Mouse (Mus musculus): ENCODE data around the gene Hectd2. TPM values are rescaled to one million over a fixed set of nuclear protein-coding genes. Genes with fewer than 3 reads are reported as not detected.

Hectd2 gene
- polyA plus RNA-seq, 1 experiment: not detected

- Histone ChIP-seq H3K4me3 (ENCODE audit: insufficient read depth, low read depth, low read length) (peak overlapping the region; percentile 96), H3K27ac (ENCODE audit: insufficient read depth, low read depth, low read length) (peak overlapping the region; percentile 88), H3K4me1 (ENCODE audit: control insufficient read depth, insufficient read depth, low read length) (peaks cover 7% of the 10 kb centered on the region; the same call in 1 of the 2 replicates)
- WGBS: under 1% methylated on average over 53 of the region's 53 CpGs
- peak; percentile 17; the same call in 1 of the 2 replicates for TF ChIP-seq CTCF (IDR thresholded peaks at IDR 0.05; ENCODE audit: insufficient read depth, low read depth, low read length)
- no peak for TF ChIP-seq POLR2A (IDR thresholded peaks at IDR 0.05; ENCODE audit: insufficient read depth, low read depth, low read length)
Observed at GRCm38 (mm10) chr19:36554785-36555595, 551 bp downstream of the Hectd2 start.

GRCm38 (mm10) chr19:36559331-36559730 is 4.9 kb downstream of the Hectd2 start:
- Histone ChIP-seq H3K4me1 (ENCODE audit: control insufficient read depth, insufficient read depth, low read length) (peaks cover 2% of the 10 kb centered on the region; the same call in 1 of the 2 replicates), H3K4me3 (ENCODE audit: insufficient read depth, low read depth, low read length) (no peak overlapping the region), H3K27ac (ENCODE audit: insufficient read depth, low read depth, low read length) (no peak overlapping the region)
- TF ChIP-seq CTCF (IDR thresholded peaks at IDR 0.05; ENCODE audit: insufficient read depth, low read depth, low read length) (no peak), POLR2A (IDR thresholded peaks at IDR 0.05; ENCODE audit: insufficient read depth, low read depth, low read length) (no peak)
- WGBS: 55% methylated on average over 5 of the region's 5 CpGs

GRCm38 (mm10) chr19:36560160-36560559 is 5.7 kb downstream of the Hectd2 start:
- WGBS: 42% methylated on average over 2 of the region's 2 CpGs
- no peak overlapping the region for H3K27ac ChIP-seq (ENCODE audit: insufficient read depth, low read depth, low read length)
- H3K4me3 ChIP-seq (ENCODE audit: insufficient read depth, low read depth, low read length): no peak overlapping the region
- H3K4me1 ChIP-seq (ENCODE audit: control insufficient read depth, insufficient read depth, low read length): peaks cover 2% of the 10 kb centered on the region; the same call in 1 of the 2 replicates
- TF ChIP-seq POLR2A (IDR thresholded peaks at IDR 0.05; ENCODE audit: insufficient read depth, low read depth, low read length): no peak
- no peak for TF ChIP-seq CTCF (IDR thresholded peaks at IDR 0.05; ENCODE audit: insufficient read depth, low read depth, low read length)

GRCm38 (mm10) chr19:36561171-36561570 is 6.7 kb downstream of the Hectd2 start:
- Histone ChIP-seq H3K27ac (ENCODE audit: insufficient read depth, low read depth, low read length) (no peak overlapping the region), H3K4me1 (ENCODE audit: control insufficient read depth, insufficient read depth, low read length) (peaks cover 4% of the 10 kb centered on the region; the same call in 1 of the 2 replicates), H3K4me3 (ENCODE audit: insufficient read depth, low read depth, low read length) (no peak overlapping the region)
- TF ChIP-seq POLR2A (IDR thresholded peaks at IDR 0.05; ENCODE audit: insufficient read depth, low read depth, low read length) (no peak), CTCF (IDR thresholded peaks at IDR 0.05; ENCODE audit: insufficient read depth, low read depth, low read length) (no peak)
- 57% methylated on average over 2 of the region's 2 CpGs for WGBS

- 48% methylated on average over 2 of the region's 2 CpGs for WGBS
- Histone ChIP-seq H3K27ac (ENCODE audit: insufficient read depth, low read depth, low read length) (no peak overlapping the region), H3K4me3 (ENCODE audit: insufficient read depth, low read depth, low read length) (no peak overlapping the region), H3K4me1 (ENCODE audit: control insufficient read depth, insufficient read depth, low read length) (peaks cover 4% of the 10 kb centered on the region; the same call in 1 of the 2 replicates)
- no peak for TF ChIP-seq CTCF (IDR thresholded peaks at IDR 0.05; ENCODE audit: insufficient read depth, low read depth, low read length)
- TF ChIP-seq POLR2A (IDR thresholded peaks at IDR 0.05; ENCODE audit: insufficient read depth, low read depth, low read length): no peak
Observed at GRCm38 (mm10) chr19:36564396-36564795, 10.0 kb downstream of the Hectd2 start.

GRCm38 (mm10) chr19:36573986-36574385 is 19.5 kb downstream of the Hectd2 start:
- 41% methylated on average over 3 of the region's 3 CpGs for WGBS
- no peak overlapping the region for H3K4me3 ChIP-seq (ENCODE audit: insufficient read depth, low read depth, low read length)
- H3K27ac ChIP-seq (ENCODE audit: insufficient read depth, low read depth, low read length): no peak overlapping the region
- 0 out of 2 replicates have a peak, but pooled peaks cover 2% of the 10 kb centered on the region for H3K4me1 ChIP-seq (ENCODE audit: control insufficient read depth, insufficient read depth, low read length)
- no peak for TF ChIP-seq CTCF (IDR thresholded peaks at IDR 0.05; ENCODE audit: insufficient read depth, low read depth, low read length)

- WGBS: 56% methylated on average over 6 of the region's 6 CpGs
- TF ChIP-seq POLR2A (IDR thresholded peaks at IDR 0.05; ENCODE audit: insufficient read depth, low read depth, low read length): no peak
- TF ChIP-seq CTCF (IDR thresholded peaks at IDR 0.05; ENCODE audit: insufficient read depth, low read depth, low read length): no peak
Observed at GRCm38 (mm10) chr19:36575159-36575558, 20.7 kb downstream of the Hectd2 start.

GRCm38 (mm10) chr19:36580874-36581273 is 26.4 kb downstream of the Hectd2 start:
- no peak overlapping the region for H3K4me3 ChIP-seq (ENCODE audit: insufficient read depth, low read depth, low read length)
- no peaks in the 10 kb centered on the region for H3K4me1 ChIP-seq (ENCODE audit: control insufficient read depth, insufficient read depth, low read length)
- TF ChIP-seq POLR2A (IDR thresholded peaks at IDR 0.05; ENCODE audit: insufficient read depth, low read depth, low read length) (no peak), CTCF (IDR thresholded peaks at IDR 0.05; ENCODE audit: insufficient read depth, low read depth, low read length) (no peak)
- H3K27ac ChIP-seq (ENCODE audit: insufficient read depth, low read depth, low read length): no peak overlapping the region
- 21% methylated on average over 3 of the region's 3 CpGs for WGBS

More at GRCm38 (mm10) chr19:36575159-36575558, 20.7 kb downstream of the Hectd2 start:
- H3K27ac ChIP-seq (ENCODE audit: insufficient read depth, low read depth, low read length): no peak overlapping the region; the same call in 1 of the 2 replicates
- 0 out of 2 replicates have a peak, but pooled peaks cover 2% of the 10 kb centered on the region for H3K4me1 ChIP-seq (ENCODE audit: control insufficient read depth, insufficient read depth, low read length)
- H3K4me3 ChIP-seq (ENCODE audit: insufficient read depth, low read depth, low read length): no peak overlapping the region

- 93% methylated on average over 1 of the region's 1 CpGs for WGBS
- H3K4me1 ChIP-seq (ENCODE audit: control insufficient read depth, insufficient read depth, low read length): no peaks in the 10 kb centered on the region
- TF ChIP-seq CTCF (IDR thresholded peaks at IDR 0.05; ENCODE audit: insufficient read depth, low read depth, low read length) (no peak), POLR2A (IDR thresholded peaks at IDR 0.05; ENCODE audit: insufficient read depth, low read depth, low read length) (no peak)
- H3K27ac ChIP-seq (ENCODE audit: insufficient read depth, low read depth, low read length): no peak overlapping the region
- no peak overlapping the region for H3K4me3 ChIP-seq (ENCODE audit: insufficient read depth, low read depth, low read length)
Observed at GRCm38 (mm10) chr19:36582116-36582515, 27.7 kb downstream of the Hectd2 start.
